Mouse (Mus musculus) embryonic fibroblast, embryonic 13.5 days (primary cell): ENCODE measurements around the gene Zbtb48.

ENCODE experiments used
- CTCF ChIP-seq: IDR thresholded peaks from 2 replicates; pipeline ENCODE4 v1.5.1; 2011; ENCODE audit warnings: mild to moderate bottlenecking, control low read depth, low read length, moderate library complexity, borderline replicate concordance; ENCODE audit not compliant: insufficient read depth
- POLR2A ChIP-seq: IDR thresholded peaks from 2 replicates; pipeline ENCODE4 v1.6.1; 2011; ENCODE audit warnings: low read depth, mild to moderate bottlenecking, control low read depth, low read length, moderate library complexity

- TF ChIP-seq CTCF (no peak), POLR2A (no peak)
Measured at GRCm38 (mm10) chr4:152067280-152067679, 39.8 kb upstream of the Zbtb48 start.
